Mouse (Mus musculus): Measurements from ENCODE around the gene Pttg1. TPM values are rescaled to one million over a fixed set of nuclear protein-coding genes. Genes with fewer than 3 reads are reported as not detected.

The Pttg1 gene
- polyA plus RNA-seq, 1 experiment from 2014 or later = 66.8 TPM

GRCm38 (mm10) chr11:43385055-43385649 lies 40.9 kb downstream of the Pttg1 start:
- H3K4me2 ChIP-seq (replicated peaks; ENCODE audit: low read depth) = peak overlapping the region; percentile 54
- no peaks in the 10 kb centered on the region for H3K36me3 ChIP-seq (ENCODE audit: control insufficient read depth, insufficient read depth, low read length)
- peak; percentile 37 for DNase-seq (ENCODE audit: low spot score)
- H3K9ac ChIP-seq (ENCODE audit: low read length) = peak overlapping the region; percentile 8; the same call in 1 of the 2 replicates
- ATAC-seq (ENCODE audit: low FRiP score, low TSS enrichment) = peak; percentile 79
- H3K27ac ChIP-seq (replicated peaks) = peak overlapping the region; percentile 25
- no peaks in the 10 kb centered on the region for H3K9me3 ChIP-seq (ENCODE audit: control insufficient read depth, low read length)
- no peak for TF ChIP-seq CTCF (IDR thresholded peaks at IDR 0.05; ENCODE audit: low read depth)
- no peak for TF ChIP-seq EP300 (optimal IDR thresholded peaks at IDR 0.05)
- H3K4me1 ChIP-seq (replicated peaks; ENCODE audit: control insufficient read depth, insufficient read depth) = no peaks in the 10 kb centered on the region
- whole genome bisulfite sequencing = 2% methylated on average over 18 of the region's 18 CpGs
- peak overlapping the region; percentile 26 for H3K4me3 ChIP-seq (ENCODE audit: low read depth, low read length)
- H3K27me3 ChIP-seq (ENCODE audit: control insufficient read depth, insufficient read depth, low read length) = no peaks in the 10 kb centered on the region

GRCm38 (mm10) chr11:43383581-43383980 lies 42.5 kb downstream of the Pttg1 start:
- Histone ChIP-seq H3K27ac (replicated peaks) (no peak overlapping the region), H3K9ac (ENCODE audit: low read length) (no peak overlapping the region), H3K36me3 (ENCODE audit: control insufficient read depth, insufficient read depth, low read length) (no peaks in the 10 kb centered on the region), H3K4me3 (ENCODE audit: low read depth, low read length) (no peak overlapping the region), H3K4me2 (replicated peaks; ENCODE audit: low read depth) (no peak overlapping the region), H3K27me3 (ENCODE audit: control insufficient read depth, insufficient read depth, low read length) (no peaks in the 10 kb centered on the region), H3K4me1 (replicated peaks; ENCODE audit: control insufficient read depth, insufficient read depth) (no peaks in the 10 kb centered on the region), H3K9me3 (ENCODE audit: control insufficient read depth, low read length) (no peaks in the 10 kb centered on the region)
- no peak for TF ChIP-seq CTCF (IDR thresholded peaks at IDR 0.05; ENCODE audit: low read depth)
- WGBS = 68% methylated on average over 2 of the region's 2 CpGs
- DNase-seq (ENCODE audit: low spot score) (no peak), ATAC-seq (ENCODE audit: low FRiP score, low TSS enrichment) (no peak)

GRCm38 (mm10) chr11:43380901-43381300 lies 45.1 kb downstream of the Pttg1 start:
- DNase-seq (ENCODE audit: low spot score) = no peak
- no peaks in the 10 kb centered on the region for H3K36me3 ChIP-seq (ENCODE audit: control insufficient read depth, insufficient read depth, low read length)
- H3K9ac ChIP-seq (ENCODE audit: low read length) = no peak overlapping the region
- no peak for ATAC-seq (ENCODE audit: low FRiP score, low TSS enrichment)
- H3K4me1 ChIP-seq (replicated peaks; ENCODE audit: control insufficient read depth, insufficient read depth) = no peaks in the 10 kb centered on the region
- H3K4me3 ChIP-seq (ENCODE audit: low read depth, low read length) = no peak overlapping the region
- WGBS = 82% methylated on average over 7 of the region's 7 CpGs
- H3K9me3 ChIP-seq (ENCODE audit: control insufficient read depth, low read length) = no peaks in the 10 kb centered on the region
- no peak overlapping the region for H3K4me2 ChIP-seq (replicated peaks; ENCODE audit: low read depth)
- TF ChIP-seq CTCF (IDR thresholded peaks at IDR 0.05; ENCODE audit: low read depth) (no peak), EP300 (optimal IDR thresholded peaks at IDR 0.05) (no peak)
- H3K27me3 ChIP-seq (ENCODE audit: control insufficient read depth, insufficient read depth, low read length) = no peaks in the 10 kb centered on the region
- no peak overlapping the region for H3K27ac ChIP-seq (replicated peaks)

GRCm38 (mm10) chr11:43379911-43380485 lies 46.1 kb downstream of the Pttg1 start:
- no peaks in the 10 kb centered on the region for H3K36me3 ChIP-seq (ENCODE audit: control insufficient read depth, insufficient read depth, low read length)
- H3K4me2 ChIP-seq (replicated peaks; ENCODE audit: low read depth) = no peak overlapping the region
- 77% methylated on average over 11 of the region's 11 CpGs for WGBS
- H3K9me3 ChIP-seq (ENCODE audit: control insufficient read depth, low read length) = no peaks in the 10 kb centered on the region
- H3K9ac ChIP-seq (ENCODE audit: low read length) = no peak overlapping the region
- TF ChIP-seq CTCF (IDR thresholded peaks at IDR 0.05; ENCODE audit: low read depth) (no peak), EP300 (optimal IDR thresholded peaks at IDR 0.05) (no peak)
- no peak overlapping the region for H3K4me3 ChIP-seq (ENCODE audit: low read depth, low read length)
- ATAC-seq (ENCODE audit: low FRiP score, low TSS enrichment) (no peak), DNase-seq (ENCODE audit: low spot score) (no peak)
- H3K27me3 ChIP-seq (ENCODE audit: control insufficient read depth, insufficient read depth, low read length) = no peaks in the 10 kb centered on the region
- H3K27ac ChIP-seq (replicated peaks) = no peak overlapping the region
- no peaks in the 10 kb centered on the region for H3K4me1 ChIP-seq (replicated peaks; ENCODE audit: control insufficient read depth, insufficient read depth)

- no peak overlapping the region for H3K4me3 ChIP-seq (ENCODE audit: low read depth, low read length)
- 88% methylated on average over 3 of the region's 3 CpGs for WGBS
- ATAC-seq (ENCODE audit: low FRiP score, low TSS enrichment) (no peak), DNase-seq (ENCODE audit: low spot score) (no peak)
- H3K27me3 ChIP-seq (ENCODE audit: control insufficient read depth, insufficient read depth, low read length) = no peaks in the 10 kb centered on the region
- no peaks in the 10 kb centered on the region for H3K4me1 ChIP-seq (replicated peaks; ENCODE audit: control insufficient read depth, insufficient read depth)
- H3K9me3 ChIP-seq (ENCODE audit: control insufficient read depth, low read length) = no peaks in the 10 kb centered on the region
- H3K27ac ChIP-seq (replicated peaks) = no peak overlapping the region
- H3K9ac ChIP-seq (ENCODE audit: low read length) = no peak overlapping the region
- H3K36me3 ChIP-seq (ENCODE audit: control insufficient read depth, insufficient read depth, low read length) = no peaks in the 10 kb centered on the region
- no peak overlapping the region for H3K4me2 ChIP-seq (replicated peaks; ENCODE audit: low read depth)
- TF ChIP-seq EP300 (optimal IDR thresholded peaks at IDR 0.05) (no peak), CTCF (IDR thresholded peaks at IDR 0.05; ENCODE audit: low read depth) (no peak)
These were observed 46.6 kb downstream of the Pttg1 start for GRCm38 (mm10) chr11:43379488-43379887.

GRCm38 (mm10) chr11:43377083-43377850 lies 48.8 kb downstream of the Pttg1 start:
- Histone ChIP-seq H3K27ac (replicated peaks) (no peak overlapping the region), H3K36me3 (ENCODE audit: control insufficient read depth, insufficient read depth, low read length) (no peaks in the 10 kb centered on the region), H3K9me3 (ENCODE audit: control insufficient read depth, low read length) (no peaks in the 10 kb centered on the region), H3K9ac (ENCODE audit: low read length) (no peak overlapping the region), H3K4me1 (replicated peaks; ENCODE audit: control insufficient read depth, insufficient read depth) (no peaks in the 10 kb centered on the region), H3K27me3 (ENCODE audit: control insufficient read depth, insufficient read depth, low read length) (no peaks in the 10 kb centered on the region), H3K4me3 (ENCODE audit: low read depth, low read length) (no peak overlapping the region), H3K4me2 (replicated peaks; ENCODE audit: low read depth) (no peak overlapping the region)
- ATAC-seq (ENCODE audit: low FRiP score, low TSS enrichment) (no peak), DNase-seq (ENCODE audit: low spot score) (no peak)
- TF ChIP-seq CTCF (IDR thresholded peaks at IDR 0.05; ENCODE audit: low read depth) (no peak), EP300 (optimal IDR thresholded peaks at IDR 0.05) (no peak)
- WGBS = 86% methylated on average over 8 of the region's 8 CpGs
